Mouse (Mus musculus) heart, adult 8-10 months (tissue): ENCODE measurements around the gene Hagh. TPM values are rescaled to one million over a fixed set of nuclear protein-coding genes. Genes with fewer than 3 reads are reported as not detected.

Source experiments
- DNase-seq: peaks from one replicate; pipeline ENCODE4 v3.0.0; 2022; ENCODE audit warnings: low spot score
- total RNA-seq, 4 experiments: library from RNA; stranded (reverse); gene quantifications; 2 replicates each; pipeline ENCODE4 v1.2.4; 2022

Gene Hagh
- total RNA-seq: 10 to 100 TPM; 78.0 to 97.5 (median 87.2) TPM

- no peak for DNase-seq
These were observed at the start of gene Hagh for GRCm38 (mm10) chr17:24839842-24840241. Gene Hagh, plus strand, starts transcription at chr17:24840143.

- no peak for DNase-seq
These were observed 47.8 kb upstream of the Hagh start for GRCm38 (mm10) chr17:24792190-24792589.

GRCm38 (mm10) chr17:24794791-24795190, 45.2 kb upstream of the Hagh start:
- DNase-seq: peak; percentile 11

- DNase-seq: no peak
These were observed 43.0 kb upstream of the Hagh start for GRCm38 (mm10) chr17:24796969-24797368.

GRCm38 (mm10) chr17:24798229-24798628, 41.7 kb upstream of the Hagh start:
- no peak for DNase-seq

GRCm38 (mm10) chr17:24799476-24799875, 40.5 kb upstream of the Hagh start:
- DNase-seq: no peak

- no peak for DNase-seq
These were observed 39.4 kb upstream of the Hagh start for GRCm38 (mm10) chr17:24800524-24800923.

GRCm38 (mm10) chr17:24803952-24804951, 35.7 kb upstream of the Hagh start, which contains the start of gene Meiob:
Gene Meiob, plus strand, starts transcription at chr17:24804289.
- peak; percentile 13 for DNase-seq

- DNase-seq: no peak
These were observed 28.7 kb upstream of the Hagh start for GRCm38 (mm10) chr17:24811211-24811610.

GRCm38 (mm10) chr17:24812215-24812614, 27.7 kb upstream of the Hagh start:
- DNase-seq: no peak

- no peak for DNase-seq
These were observed 24.7 kb upstream of the Hagh start for GRCm38 (mm10) chr17:24815256-24815655.

- DNase-seq: no peak
These were observed 22.4 kb upstream of the Hagh start for GRCm38 (mm10) chr17:24817503-24817902.

- no peak for DNase-seq
These were observed 21.8 kb upstream of the Hagh start for GRCm38 (mm10) chr17:24818172-24818571.

- no peak for DNase-seq
These were observed 20.5 kb upstream of the Hagh start for GRCm38 (mm10) chr17:24819469-24819868.

GRCm38 (mm10) chr17:24821351-24822280, 18.3 kb upstream of the Hagh start:
- no peak for DNase-seq

GRCm38 (mm10) chr17:24840341-24840740, 398 bp downstream of the Hagh start:
- no peak for DNase-seq

GRCm38 (mm10) chr17:24841133-24841532, 1.2 kb downstream of the Hagh start:
- DNase-seq: no peak

GRCm38 (mm10) chr17:24842631-24843030, 2.7 kb downstream of the Hagh start:
- no peak for DNase-seq

- DNase-seq: no peak
These were observed 4.6 kb downstream of the Hagh start for GRCm38 (mm10) chr17:24844525-24844924.

GRCm38 (mm10) chr17:24847386-24847785, 7.4 kb downstream of the Hagh start:
- no peak for DNase-seq

- DNase-seq: no peak
These were observed 8.7 kb downstream of the Hagh start for GRCm38 (mm10) chr17:24848600-24849031.

GRCm38 (mm10) chr17:24849733-24850064, 9.8 kb downstream of the Hagh start:
- no peak for DNase-seq
